ENCODE assay signal across 22 mouse cellular contexts in genomic region chr7:46417467-46417866, GRCm38 (mm10). TPM values are rescaled to one million over a fixed set of nuclear protein-coding genes. Genes with fewer than 3 reads are reported as not detected.
"Had no signal": no experiment of that assay in that cellular context is flagged by ENCODE, and none has a peak within 500 bp of the region (broad histone marks: within the 10 kb centered on the region; RNA-seq: fewer than 3 reads in every experiment).

No protein-coding gene starts in this region.

- DNase-seq: lung, adult 2 months; lung, postnatal 14 days; lung, postnatal 36 days; right cerebral cortex, adult 18-20 months; right cerebral cortex, postnatal 25 days; right cerebral cortex, postnatal 4 days; spleen, adult 18-20 months; thymus, adult 18-20 months; thymus, postnatal 14 days; thymus, postnatal 36 days had no signal

- H3K4me3 ChIP-seq: lung, embryonic 15.5 days; megakaryocyte, embryonic 14.5 days; midbrain, embryonic 13.5 days; midbrain, embryonic 15.5 days; neural tube, embryonic 12.5 days had no signal

- H3K4me1 ChIP-seq: lung, embryonic 15.5 days had no signal

- H3K27ac ChIP-seq: lung, embryonic 15.5 days; macrophage; midbrain, embryonic 13.5 days; midbrain, embryonic 15.5 days; neural tube, embryonic 12.5 days had no signal

- H3K27me3 ChIP-seq: lung, embryonic 15.5 days; midbrain, embryonic 13.5 days; midbrain, embryonic 15.5 days; neural tube, embryonic 12.5 days had no signal

RNA-seq across cellular contexts. Expression of gene Kcnc1, which starts 21.2 kb away (rescaled TPM):
- total RNA-seq: monocyte, adult 5-6 weeks had no signal
- polyA plus RNA-seq: macrophage had no signal

RNA-seq across cellular contexts. Expression of gene Myod1, which starts 41.2 kb away (rescaled TPM):
- total RNA-seq: megakaryocyte progenitor cell, adult 5-6 weeks; monocyte, adult 5-6 weeks; neutrophil, adult 5-6 weeks had no signal
- polyA plus RNA-seq: lung, postnatal 0 days; macrophage; midbrain, embryonic 11.5 days; midbrain, embryonic 13.5 days; small intestine, adult 2 months had no signal
